Mouse (Mus musculus) CD4-positive naive resting alpha-beta T cell, adult 57 days (primary cell): ENCODE data around the gene Fam221a. TPM values are rescaled to one million over a fixed set of nuclear protein-coding genes. Genes with fewer than 3 reads are reported as not detected.

Experiments
- total RNA-seq: library from RNA; stranded (reverse); gene quantifications from one replicate; pipeline ENCODE4 v1.2.4, GENCODE M21; 2023

The Fam221a gene
- 5.0 TPM for total RNA-seq

DNA sequence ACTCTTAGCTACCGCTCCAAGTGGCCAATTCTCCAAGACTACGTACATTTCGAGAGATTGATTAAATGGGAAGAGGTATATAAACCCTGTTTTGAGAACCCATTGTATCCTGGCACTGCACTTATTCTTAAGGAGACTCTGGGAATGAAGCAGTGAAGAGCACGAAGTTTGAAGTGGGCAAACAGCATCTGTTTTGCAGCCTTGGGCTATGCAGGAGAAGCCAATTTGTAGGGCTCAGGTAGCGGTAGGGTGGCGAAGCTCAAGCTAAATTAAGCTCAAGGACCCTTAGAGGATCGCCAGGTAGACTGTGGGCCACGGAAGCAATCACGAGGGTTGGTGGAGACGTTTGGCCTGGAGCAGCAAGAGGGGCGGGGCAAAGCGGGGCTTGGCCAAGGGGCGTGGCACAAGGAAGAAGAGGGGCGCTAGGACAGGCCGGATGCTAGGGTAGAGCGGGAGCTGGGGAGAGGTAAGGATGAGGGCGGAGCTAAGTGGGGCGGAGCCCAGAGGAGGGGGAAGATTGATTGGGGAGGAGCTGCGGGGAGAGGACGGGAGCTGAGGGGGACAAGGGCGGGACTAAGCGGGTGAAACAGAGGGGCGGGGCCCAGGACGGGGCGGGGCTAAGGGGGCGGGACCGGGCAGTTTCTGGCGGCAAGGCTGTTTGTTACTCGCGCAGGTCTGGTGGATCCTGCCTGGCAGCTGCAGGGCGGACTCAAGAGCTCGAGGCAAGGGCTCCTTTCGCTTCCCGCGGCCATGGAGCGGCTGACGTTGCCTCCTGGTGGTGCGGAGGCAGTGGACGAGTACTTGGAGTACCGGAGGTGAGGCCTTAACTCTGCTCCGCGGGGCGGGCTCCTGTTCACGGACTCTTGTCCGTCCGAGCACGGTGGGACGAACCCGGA lies at the start of gene Fam221a:
Gene Fam221a (plus strand): TSS at position 581 of the 896 bp plus-strand sequence.

DNA sequence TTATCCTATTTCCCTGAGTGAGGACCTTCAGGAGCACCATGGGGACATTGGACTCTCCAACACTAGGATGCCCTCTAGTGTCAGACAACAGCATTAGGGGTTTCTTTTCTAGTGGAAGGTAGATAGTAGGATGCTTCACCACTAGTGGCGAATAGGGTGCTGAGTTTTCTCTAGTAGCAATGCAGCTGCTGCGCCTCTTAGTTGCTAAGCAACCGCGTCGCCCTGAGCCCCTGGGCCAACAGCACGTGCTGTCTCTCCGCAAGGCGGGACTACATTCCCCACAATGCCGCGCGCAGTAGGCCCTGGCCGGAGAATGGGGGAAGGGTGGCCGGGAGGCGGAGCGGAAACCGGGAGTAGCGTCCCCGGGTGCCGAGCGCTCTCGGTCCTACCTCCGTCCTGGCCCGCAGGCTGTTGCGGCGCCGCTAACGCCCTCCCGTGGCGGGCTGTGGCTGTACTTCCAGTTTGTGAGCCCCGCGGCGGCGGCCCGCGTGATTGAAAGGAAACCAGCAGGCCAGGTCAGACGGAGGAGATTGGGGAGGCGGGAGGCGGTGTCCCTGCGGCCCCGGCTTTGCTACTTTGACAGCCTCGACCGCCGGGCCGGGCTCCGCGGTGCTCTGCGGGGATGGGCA lies 48.5 kb upstream of the Fam221a start, which contains the start of gene Ccdc126:
Gene Ccdc126 (plus strand): TSS at position 309 of the 629 bp plus-strand sequence.

DNA sequence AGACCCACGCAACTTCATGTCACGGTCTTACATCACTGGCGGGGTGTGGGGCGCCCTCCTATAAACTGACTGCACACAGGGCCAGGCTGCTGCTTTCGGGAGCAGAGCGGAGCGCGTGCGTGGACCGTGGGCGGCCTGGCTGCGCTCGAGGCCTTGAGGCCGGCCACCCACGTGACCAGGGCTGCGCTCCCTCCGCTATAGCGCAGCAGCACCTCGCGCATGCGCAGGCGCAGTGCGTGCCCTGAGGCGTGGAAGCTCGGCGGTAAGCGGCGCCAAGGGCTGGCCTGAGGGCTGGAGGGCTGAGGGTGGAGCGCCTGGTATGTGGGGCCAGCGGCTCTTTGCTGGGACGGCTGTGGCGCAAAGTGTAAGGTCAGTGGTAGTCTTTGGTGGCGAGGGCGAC lies 27.8 kb downstream of the Fam221a start, which contains the start of gene Stk31:
Gene Stk31 (plus strand): TSS at position 289 of the 400 bp plus-strand sequence.

Other genes starting within 250 kb of the Fam221a start
- 0.18 TPM for gene Igf2bp3, start 152.8 kb upstream of the Fam221a start, total RNA-seq
- gene Tra2a, start 103.7 kb upstream of the Fam221a start, total RNA-seq: 208 TPM
- gene Ccdc126, start 48.5 kb upstream of the Fam221a start, total RNA-seq: 6.2 TPM
- gene Stk31, start 27.9 kb downstream of the Fam221a start, total RNA-seq: not detected